Mouse (Mus musculus): ENCODE measurements around the gene Ttc9. TPM values are rescaled to one million over a fixed set of nuclear protein-coding genes. Genes with fewer than 3 reads are reported as not detected.

The Ttc9 gene
- total and polyA plus RNA-seq, 3 experiments = 0.27 TPM; not detected in 2

DNA sequence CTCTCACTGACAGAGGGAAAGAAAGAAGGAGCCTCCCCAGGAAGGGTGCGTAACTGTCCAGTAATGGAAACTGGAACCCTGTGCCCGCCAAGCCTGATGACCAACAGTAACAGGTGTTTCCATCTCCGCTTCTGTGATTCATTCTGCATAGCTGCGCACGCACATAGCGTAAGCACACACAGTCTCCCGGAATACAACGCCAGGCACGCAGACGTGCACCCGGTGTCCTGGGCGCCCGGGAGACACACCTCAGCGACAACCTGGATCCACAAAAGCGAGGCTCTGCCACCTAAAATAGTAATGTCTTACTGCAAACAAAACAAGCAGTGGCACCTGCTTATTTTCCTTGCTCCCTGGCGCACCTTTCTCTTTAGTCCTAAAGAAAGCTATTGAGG, 532 bp upstream of the Ttc9 start:
- Histone ChIP-seq H3K27me3 (ENCODE audit: insufficient read depth, low read length) (peaks cover 27% of the 10 kb centered on the region), H3K4me1 (ENCODE audit: insufficient read depth, low read depth, low read length) (no peaks in the 10 kb centered on the region), H3K36me3 (replicated peaks) (no peaks in the 10 kb centered on the region), H3K9me3 (replicated peaks) (no peaks in the 10 kb centered on the region), H3K4me3 (ENCODE audit: low read depth, low read length) (no peak overlapping the region)
- DNase-seq (ENCODE audit: low spot score) (no peak), ATAC-seq (ENCODE audit: extremely low read depth, insufficient number of reproducible peaks, low FRiP score, poor library complexity, severe bottlenecking) (no peak)
- TF ChIP-seq GATA2 (IDR thresholded peaks at IDR 0.05; ENCODE audit: borderline replicate concordance, low read depth, low read length) = no peak
- no peak for TF ChIP-seq CTCF (IDR thresholded peaks at IDR 0.05; ENCODE audit: low read depth, low read length)
- TF ChIP-seq POLR2AphosphoS5 (IDR thresholded peaks at IDR 0.05; ENCODE audit: insufficient replicate concordance, low read depth, low read length) = no peak
- TF ChIP-seq GATA1 (IDR thresholded peaks at IDR 0.05; ENCODE audit: borderline replicate concordance, low read length) = no peak
- TF ChIP-seq TAL1 (conservative IDR thresholded peaks at IDR 0.05; ENCODE audit: low read depth, low read length) = no peak

DNA sequence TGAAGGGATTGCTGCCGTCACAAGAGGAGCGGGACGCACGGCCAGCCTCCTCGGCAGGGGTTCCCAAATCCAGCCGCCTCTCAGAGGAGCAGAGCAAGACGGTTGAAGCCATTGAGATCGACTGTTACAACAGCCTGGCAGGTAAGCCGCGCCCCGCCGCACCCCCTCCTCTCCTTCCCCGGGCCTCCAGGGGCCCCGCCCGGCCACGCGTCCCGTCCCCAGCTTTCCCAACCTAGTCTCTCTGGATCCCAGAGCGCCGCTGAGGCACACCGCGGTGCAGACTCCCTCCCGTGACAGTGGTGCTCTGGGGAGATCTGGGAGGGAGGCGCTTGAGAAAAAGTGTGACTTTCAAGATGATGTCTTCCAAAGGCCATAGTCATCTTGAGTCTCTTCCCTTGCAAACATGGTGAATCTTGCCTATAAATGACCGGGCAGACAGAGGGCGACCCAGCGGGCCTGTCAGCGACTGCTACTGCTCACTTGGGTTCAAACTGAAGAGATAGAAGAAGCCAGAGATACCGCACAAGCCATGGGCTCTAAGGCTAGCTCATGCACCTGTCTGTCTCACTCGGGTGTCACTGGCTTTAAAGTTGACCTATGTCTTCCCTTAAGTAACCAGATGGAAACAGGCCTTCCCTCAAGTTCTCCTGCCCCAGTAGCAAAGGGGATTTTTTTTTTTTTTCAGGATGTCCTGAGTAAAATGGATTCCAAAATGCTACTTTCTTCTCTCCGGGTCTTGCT, 782 bp downstream of the Ttc9 start:
- Histone ChIP-seq H3K4me1 (ENCODE audit: insufficient read depth, low read depth, low read length) (no peaks in the 10 kb centered on the region), H3K36me3 (replicated peaks) (no peaks in the 10 kb centered on the region), H3K27me3 (ENCODE audit: insufficient read depth, low read length) (peaks cover 29% of the 10 kb centered on the region), H3K9me3 (replicated peaks) (no peaks in the 10 kb centered on the region), H3K4me3 (ENCODE audit: low read depth, low read length) (no peak overlapping the region)
- TF ChIP-seq GATA1 (IDR thresholded peaks at IDR 0.05; ENCODE audit: borderline replicate concordance, low read length) = no peak
- TF ChIP-seq TAL1 (conservative IDR thresholded peaks at IDR 0.05; ENCODE audit: low read depth, low read length) = no peak
- TF ChIP-seq CTCF (IDR thresholded peaks at IDR 0.05; ENCODE audit: low read depth, low read length) = no peak
- TF ChIP-seq POLR2AphosphoS5 (IDR thresholded peaks at IDR 0.05; ENCODE audit: insufficient replicate concordance, low read depth, low read length) = no peak
- TF ChIP-seq GATA2 (IDR thresholded peaks at IDR 0.05; ENCODE audit: borderline replicate concordance, low read depth, low read length) = no peak
- ATAC-seq (ENCODE audit: extremely low read depth, insufficient number of reproducible peaks, low FRiP score, poor library complexity, severe bottlenecking) = no peak
- DNase-seq (ENCODE audit: low spot score) = no peak

DNA sequence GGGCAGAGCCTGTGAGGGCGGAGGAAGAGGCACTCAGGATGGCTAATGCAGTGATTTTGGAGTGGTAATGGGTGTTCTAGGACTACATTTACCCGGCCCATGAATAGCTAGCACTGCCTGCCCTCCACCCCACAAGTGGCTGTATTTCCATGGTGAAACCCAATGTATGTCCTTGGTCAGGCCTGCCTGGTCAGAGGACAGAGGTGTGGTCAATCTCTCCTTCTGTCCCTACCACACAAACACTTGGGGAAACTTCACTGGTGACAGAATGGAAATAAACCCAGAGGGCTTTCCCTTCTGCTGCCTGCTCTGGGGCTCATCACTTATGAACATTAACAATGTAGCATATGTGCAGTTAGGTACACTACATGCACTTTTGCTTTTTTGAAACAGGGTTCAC, 2.2 kb downstream of the Ttc9 start:
- Histone ChIP-seq H3K4me3 (ENCODE audit: low read depth, low read length) (no peak overlapping the region), H3K36me3 (replicated peaks) (no peaks in the 10 kb centered on the region), H3K9me3 (replicated peaks) (no peaks in the 10 kb centered on the region), H3K4me1 (ENCODE audit: insufficient read depth, low read depth, low read length) (no peaks in the 10 kb centered on the region), H3K27me3 (ENCODE audit: insufficient read depth, low read length) (peaks cover 29% of the 10 kb centered on the region)
- TF ChIP-seq TAL1 (conservative IDR thresholded peaks at IDR 0.05; ENCODE audit: low read depth, low read length) (no peak), GATA2 (IDR thresholded peaks at IDR 0.05; ENCODE audit: borderline replicate concordance, low read depth, low read length) (no peak), POLR2AphosphoS5 (IDR thresholded peaks at IDR 0.05; ENCODE audit: insufficient replicate concordance, low read depth, low read length) (no peak), GATA1 (IDR thresholded peaks at IDR 0.05; ENCODE audit: borderline replicate concordance, low read length) (no peak), CTCF (IDR thresholded peaks at IDR 0.05; ENCODE audit: low read depth, low read length) (no peak)
- DNase-seq (ENCODE audit: low spot score) (no peak), ATAC-seq (ENCODE audit: extremely low read depth, insufficient number of reproducible peaks, low FRiP score, poor library complexity, severe bottlenecking) (no peak)

DNA sequence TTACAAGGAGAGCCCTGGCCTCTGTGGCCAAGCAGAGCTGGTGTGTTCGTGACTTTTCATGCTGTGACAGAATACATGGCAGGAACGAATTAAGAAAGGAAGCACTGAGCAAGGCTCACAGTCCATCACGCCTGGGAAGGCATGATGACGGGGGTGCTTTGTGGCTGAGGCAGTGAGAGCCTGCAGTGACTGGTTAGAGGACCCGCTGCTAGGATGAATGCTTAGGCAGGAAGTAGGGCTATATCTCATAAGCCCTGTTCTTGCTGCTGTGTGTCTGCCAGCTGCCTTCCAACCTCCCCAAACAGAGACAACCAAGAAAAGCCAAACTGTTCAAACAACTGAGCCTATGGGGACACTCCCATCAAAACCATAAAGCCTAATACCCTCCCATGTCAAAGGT, 9.6 kb downstream of the Ttc9 start:
- Histone ChIP-seq H3K27me3 (ENCODE audit: insufficient read depth, low read length) (peaks cover 25% of the 10 kb centered on the region), H3K4me1 (ENCODE audit: insufficient read depth, low read depth, low read length) (no peaks in the 10 kb centered on the region), H3K36me3 (replicated peaks) (no peaks in the 10 kb centered on the region), H3K9me3 (replicated peaks) (no peaks in the 10 kb centered on the region), H3K4me3 (ENCODE audit: low read depth, low read length) (no peak overlapping the region)
- ATAC-seq (ENCODE audit: extremely low read depth, insufficient number of reproducible peaks, low FRiP score, poor library complexity, severe bottlenecking) = no peak
- no peak for DNase-seq (ENCODE audit: low spot score)
- TF ChIP-seq TAL1 (conservative IDR thresholded peaks at IDR 0.05; ENCODE audit: low read depth, low read length) (no peak), POLR2AphosphoS5 (IDR thresholded peaks at IDR 0.05; ENCODE audit: insufficient replicate concordance, low read depth, low read length) (no peak), GATA1 (IDR thresholded peaks at IDR 0.05; ENCODE audit: borderline replicate concordance, low read length) (no peak), CTCF (IDR thresholded peaks at IDR 0.05; ENCODE audit: low read depth, low read length) (no peak), GATA2 (IDR thresholded peaks at IDR 0.05; ENCODE audit: borderline replicate concordance, low read depth, low read length) (no peak)

DNA sequence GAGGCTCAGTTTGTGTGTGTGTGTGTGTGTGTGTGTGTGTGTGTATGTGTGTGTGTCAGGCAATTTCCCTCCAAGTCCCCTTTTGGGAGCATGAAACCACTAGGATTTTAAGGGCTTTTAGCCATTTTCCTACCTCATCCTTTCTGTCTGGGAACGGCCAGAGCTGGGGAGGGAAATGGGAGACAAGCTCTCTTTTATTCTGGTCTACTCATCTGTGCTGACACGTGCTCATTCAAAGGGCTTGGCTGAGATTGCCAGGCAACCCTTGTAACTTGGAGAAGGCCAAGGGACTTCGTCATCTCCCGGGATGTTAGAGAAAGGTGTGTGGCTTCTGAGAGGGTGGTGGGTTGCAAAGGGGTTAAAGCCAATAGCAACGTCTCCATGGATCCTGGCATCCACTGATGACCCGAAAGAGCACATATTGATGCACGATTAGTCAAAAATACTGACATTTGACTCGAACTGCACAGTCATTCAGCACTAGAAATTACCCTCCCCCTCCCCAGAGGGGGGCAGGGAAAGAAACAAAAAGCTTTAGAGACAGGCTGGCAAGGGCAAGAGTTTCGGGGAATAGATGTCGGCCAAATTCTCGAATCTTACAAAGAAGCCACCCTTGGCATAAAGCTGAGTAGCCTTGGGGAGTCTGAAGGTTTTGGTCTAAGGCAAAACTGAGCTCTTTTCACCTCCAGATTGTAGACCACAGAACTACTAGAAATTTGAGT, 11.5 kb downstream of the Ttc9 start:
- no peaks in the 10 kb centered on the region for H3K9me3 ChIP-seq (replicated peaks)
- no peaks in the 10 kb centered on the region for H3K4me1 ChIP-seq (ENCODE audit: insufficient read depth, low read depth, low read length)
- ATAC-seq (ENCODE audit: extremely low read depth, insufficient number of reproducible peaks, low FRiP score, poor library complexity, severe bottlenecking) = no peak
- no peaks in the 10 kb centered on the region for H3K36me3 ChIP-seq (replicated peaks)
- H3K27me3 ChIP-seq (ENCODE audit: insufficient read depth, low read length) = peaks cover 36% of the 10 kb centered on the region
- no peak for DNase-seq (ENCODE audit: low spot score)
- TF ChIP-seq TAL1 (conservative IDR thresholded peaks at IDR 0.05; ENCODE audit: low read depth, low read length) (no peak), GATA1 (IDR thresholded peaks at IDR 0.05; ENCODE audit: borderline replicate concordance, low read length) (no peak), GATA2 (IDR thresholded peaks at IDR 0.05; ENCODE audit: borderline replicate concordance, low read depth, low read length) (no peak), POLR2AphosphoS5 (IDR thresholded peaks at IDR 0.05; ENCODE audit: insufficient replicate concordance, low read depth, low read length) (no peak), CTCF (IDR thresholded peaks at IDR 0.05; ENCODE audit: low read depth, low read length) (no peak)
- H3K4me3 ChIP-seq (ENCODE audit: low read depth, low read length) = no peak overlapping the region

DNA sequence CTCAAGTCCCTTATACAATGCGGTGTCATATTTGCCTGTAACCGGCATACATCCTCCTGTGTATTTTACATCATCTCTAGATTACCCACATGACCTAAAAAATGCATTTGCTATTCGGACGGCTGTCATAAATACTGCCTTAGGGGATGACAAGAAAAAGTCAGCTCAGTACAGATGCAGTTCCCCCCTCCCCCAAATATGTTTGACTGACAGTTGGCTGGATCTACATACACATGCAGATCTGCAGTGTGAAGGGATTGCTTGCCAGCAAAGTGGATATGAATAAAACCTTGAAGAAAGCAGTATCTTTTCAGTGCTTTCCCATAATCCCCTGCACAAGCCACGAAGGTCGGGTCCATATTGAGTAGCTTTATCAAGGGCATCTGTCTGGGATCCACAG, 15.8 kb downstream of the Ttc9 start:
- H3K9me3 ChIP-seq (replicated peaks) = no peaks in the 10 kb centered on the region
- no peaks in the 10 kb centered on the region for H3K4me1 ChIP-seq (ENCODE audit: insufficient read depth, low read depth, low read length)
- DNase-seq (ENCODE audit: low spot score) (no peak), ATAC-seq (ENCODE audit: extremely low read depth, insufficient number of reproducible peaks, low FRiP score, poor library complexity, severe bottlenecking) (no peak)
- no peak overlapping the region for H3K4me3 ChIP-seq (ENCODE audit: low read depth, low read length)
- no peaks in the 10 kb centered on the region for H3K36me3 ChIP-seq (replicated peaks)
- peaks cover 34% of the 10 kb centered on the region for H3K27me3 ChIP-seq (ENCODE audit: insufficient read depth, low read length)
- TF ChIP-seq POLR2AphosphoS5 (IDR thresholded peaks at IDR 0.05; ENCODE audit: insufficient replicate concordance, low read depth, low read length) = no peak
- no peak for TF ChIP-seq CTCF (IDR thresholded peaks at IDR 0.05; ENCODE audit: low read depth, low read length)
- TF ChIP-seq GATA2 (IDR thresholded peaks at IDR 0.05; ENCODE audit: borderline replicate concordance, low read depth, low read length) = no peak
- TF ChIP-seq TAL1 (conservative IDR thresholded peaks at IDR 0.05; ENCODE audit: low read depth, low read length) = no peak

Data from G1E (cell line).